Mouse (Mus musculus) spleen, adult 2 months (tissue): ENCODE measurements around the gene Thrap3.

Experiments used
- CTCF ChIP-seq: fragments of 200-500 bp; IDR thresholded peaks from 2 replicates; pipeline ENCODE4 v1.5.1; 2011; ENCODE audit warnings: mild to moderate bottlenecking, inconsistent platforms; ENCODE audit not compliant: insufficient read depth, insufficient read length, insufficient replicate concordance; ENCODE audit errors: extremely low read depth
- POLR2A ChIP-seq: fragments of 200-500 bp; IDR thresholded peaks from 2 replicates; pipeline ENCODE4 v1.6.1; 2011; ENCODE audit warnings: low read depth, low read length, inconsistent platforms

GRCm38 (mm10) chr4:126152864-126153263, 49.7 kb downstream of the Thrap3 start:
- TF ChIP-seq POLR2A: no peak
- no peak for TF ChIP-seq CTCF
